Mouse (Mus musculus): ENCODE measurements around the gene Itga11. TPM values are rescaled to one million over a fixed set of nuclear protein-coding genes. Genes with fewer than 3 reads are reported as not detected.
"Not testable (repeated sequence)": the region's sequence is repeated elsewhere in the genome, so short reads cannot be mapped to it uniquely, and the experiment has no call there.

The Itga11 gene
- polyA plus RNA-seq, 1 experiment: 2.0 TPM

GRCm38 (mm10) chr9:62812216-62813049 is 134.8 kb downstream of the Itga11 start:
- peak overlapping the region; percentile 50 for H3K27ac ChIP-seq (replicated peaks; ENCODE audit: low read depth, low read length)
- H3K4me1 ChIP-seq (ENCODE audit: control insufficient read depth, insufficient read depth, insufficient read length, low read length): peaks cover 9% of the 10 kb centered on the region
- peak overlapping the region; percentile 97 for H3K4me3 ChIP-seq (ENCODE audit: insufficient read depth, low read depth, low read length)

- peaks cover 7% of the 10 kb centered on the region for H3K4me1 ChIP-seq (ENCODE audit: control insufficient read depth, insufficient read depth, insufficient read length, low read length)
- H3K4me3 ChIP-seq (ENCODE audit: insufficient read depth, low read depth, low read length): no peak overlapping the region
- H3K27ac ChIP-seq (replicated peaks; ENCODE audit: low read depth, low read length): no peak overlapping the region
Measured at GRCm38 (mm10) chr9:62814751-62815150, 137.1 kb downstream of the Itga11 start.

GRCm38 (mm10) chr9:62816323-62817098 is 138.9 kb downstream of the Itga11 start:
- H3K4me3 ChIP-seq (ENCODE audit: insufficient read depth, low read depth, low read length): no peak overlapping the region
- H3K4me1 ChIP-seq (ENCODE audit: control insufficient read depth, insufficient read depth, insufficient read length, low read length): 0 out of 2 replicates have a peak, but pooled peaks cover 2% of the 10 kb centered on the region
- H3K27ac ChIP-seq (replicated peaks; ENCODE audit: low read depth, low read length): no peak overlapping the region

- H3K27ac ChIP-seq (replicated peaks; ENCODE audit: low read depth, low read length): no peak overlapping the region
- H3K4me3 ChIP-seq (ENCODE audit: insufficient read depth, low read depth, low read length): no peak overlapping the region
- H3K4me1 ChIP-seq (ENCODE audit: control insufficient read depth, insufficient read depth, insufficient read length, low read length): 0 out of 2 replicates have a peak, but pooled peaks cover 2% of the 10 kb centered on the region
Measured at GRCm38 (mm10) chr9:62817099-62817571, 139.5 kb downstream of the Itga11 start.

- no peak overlapping the region for H3K27ac ChIP-seq (replicated peaks; ENCODE audit: low read depth, low read length)
- no peak overlapping the region for H3K4me3 ChIP-seq (ENCODE audit: insufficient read depth, low read depth, low read length)
- H3K4me1 ChIP-seq (ENCODE audit: control insufficient read depth, insufficient read depth, insufficient read length, low read length): no peaks in the 10 kb centered on the region
Measured at GRCm38 (mm10) chr9:62817828-62818614, 140.4 kb downstream of the Itga11 start.

- Histone ChIP-seq H3K4me1 (ENCODE audit: control insufficient read depth, insufficient read depth, insufficient read length, low read length) (no peaks in the 10 kb centered on the region), H3K4me3 (ENCODE audit: insufficient read depth, low read depth, low read length) (no peak overlapping the region), H3K27ac (replicated peaks; ENCODE audit: low read depth, low read length) (no peak overlapping the region)
Measured at GRCm38 (mm10) chr9:62819494-62819893, 141.9 kb downstream of the Itga11 start.

- H3K4me1 ChIP-seq (ENCODE audit: control insufficient read depth, insufficient read depth, insufficient read length, low read length); H3K4me3 ChIP-seq (ENCODE audit: insufficient read depth, low read depth, low read length); H3K27ac ChIP-seq (replicated peaks; ENCODE audit: low read depth, low read length): not testable (repeated sequence)
Measured at GRCm38 (mm10) chr9:62819910-62820309, 142.3 kb downstream of the Itga11 start.

- Histone ChIP-seq H3K27ac (replicated peaks; ENCODE audit: low read depth, low read length) (no peak overlapping the region), H3K4me3 (ENCODE audit: insufficient read depth, low read depth, low read length) (no peak overlapping the region), H3K4me1 (ENCODE audit: control insufficient read depth, insufficient read depth, insufficient read length, low read length) (no peaks in the 10 kb centered on the region)
Measured at GRCm38 (mm10) chr9:62820829-62821228, 143.2 kb downstream of the Itga11 start.

GRCm38 (mm10) chr9:62821811-62822210 is 144.2 kb downstream of the Itga11 start:
- Histone ChIP-seq H3K4me3 (ENCODE audit: insufficient read depth, low read depth, low read length) (no peak overlapping the region), H3K27ac (replicated peaks; ENCODE audit: low read depth, low read length) (no peak overlapping the region), H3K4me1 (ENCODE audit: control insufficient read depth, insufficient read depth, insufficient read length, low read length) (no peaks in the 10 kb centered on the region)

- Histone ChIP-seq H3K4me3 (ENCODE audit: insufficient read depth, low read depth, low read length) (no peak overlapping the region), H3K4me1 (ENCODE audit: control insufficient read depth, insufficient read depth, insufficient read length, low read length) (no peaks in the 10 kb centered on the region), H3K27ac (replicated peaks; ENCODE audit: low read depth, low read length) (no peak overlapping the region)
Measured at GRCm38 (mm10) chr9:62825791-62826393, 148.3 kb downstream of the Itga11 start.

- H3K4me1 ChIP-seq (ENCODE audit: control insufficient read depth, insufficient read depth, insufficient read length, low read length): no peaks in the 10 kb centered on the region
- no peak overlapping the region for H3K4me3 ChIP-seq (ENCODE audit: insufficient read depth, low read depth, low read length)
Measured at GRCm38 (mm10) chr9:62826456-62826855, 148.8 kb downstream of the Itga11 start.

GRCm38 (mm10) chr9:62827939-62828652 is 150.5 kb downstream of the Itga11 start:
- H3K4me3 ChIP-seq (ENCODE audit: insufficient read depth, low read depth, low read length): peak overlapping the region; percentile 10
- H3K27ac ChIP-seq (replicated peaks; ENCODE audit: low read depth, low read length): no peak overlapping the region
- H3K4me1 ChIP-seq (ENCODE audit: control insufficient read depth, insufficient read depth, insufficient read length, low read length): no peaks in the 10 kb centered on the region

More at GRCm38 (mm10) chr9:62826456-62826855, 148.8 kb downstream of the Itga11 start:
- H3K27ac ChIP-seq (replicated peaks; ENCODE audit: low read depth, low read length): no peak overlapping the region

- peak overlapping the region; percentile 10 for H3K4me3 ChIP-seq (ENCODE audit: insufficient read depth, low read depth, low read length)
- no peaks in the 10 kb centered on the region for H3K4me1 ChIP-seq (ENCODE audit: control insufficient read depth, insufficient read depth, insufficient read length, low read length)
- H3K27ac ChIP-seq (replicated peaks; ENCODE audit: low read depth, low read length): no peak overlapping the region
Measured at GRCm38 (mm10) chr9:62828662-62829086, 151.0 kb downstream of the Itga11 start.

GRCm38 (mm10) chr9:62829877-62830276 is 152.3 kb downstream of the Itga11 start:
- H3K27ac ChIP-seq (replicated peaks; ENCODE audit: low read depth, low read length): no peak overlapping the region
- H3K4me3 ChIP-seq (ENCODE audit: insufficient read depth, low read depth, low read length): no peak overlapping the region
- no peaks in the 10 kb centered on the region for H3K4me1 ChIP-seq (ENCODE audit: control insufficient read depth, insufficient read depth, insufficient read length, low read length)

All from brown adipose tissue, adult 24 weeks (tissue).